Mouse (Mus musculus) heart, embryonic 14.5 days (tissue): ENCODE results near the gene Smarce1. TPM values are rescaled to one million over a fixed set of nuclear protein-coding genes. Genes with fewer than 3 reads are reported as not detected.

Experiments used
- ATAC-seq: fragments of 200-750 bp; cut with Nextera tagmentation; 2 replicates; pipeline ENCODE4 v1.8.0; 2017; ENCODE audit warnings: low read depth, moderate TSS enrichment; ENCODE audit not compliant: insufficient number of reproducible peaks, insufficient read depth, low FRiP score
- H3K27ac ChIP-seq, 2 experiments: fragments of 200-500 bp in 1 of 2; fragments of 300-500 bp in 1 of 2; sonication (generic) in 1 of 2; replicated peaks in 1 of 2; 2 replicates each; pipeline ENCODE4 v1.5.1; 2012 to 2014; ENCODE audit warnings: low read depth in 2 of 2, low read length in 2 of 2, control low read depth in 1 of 2, mild to moderate bottlenecking in 1 of 2, mixed read lengths in 1 of 2; ENCODE audit not compliant: control insufficient read depth in 1 of 2, insufficient read depth in 1 of 2
- H3K27me3 ChIP-seq: fragments of 300-500 bp; sonication (generic); 2 replicates; pipeline ENCODE4 v1.6.1; 2014; ENCODE audit warnings: mild to moderate bottlenecking, low read length, control low read depth; ENCODE audit not compliant: control insufficient read depth, insufficient read depth
- H3K36me3 ChIP-seq: fragments of 300-500 bp; sonication (generic); 2 replicates; pipeline ENCODE4 v1.6.1; 2014; ENCODE audit warnings: mild to moderate bottlenecking, control low read depth, low read length, mixed read lengths; ENCODE audit not compliant: control insufficient read depth, insufficient read depth
- H3K4me1 ChIP-seq, 2 experiments: fragments of 200-500 bp in 1 of 2; fragments of 300-500 bp in 1 of 2; sonication (generic) in 1 of 2; 2 replicates each; pipeline ENCODE4 v1.6.1; 2012 to 2014; ENCODE audit warnings: low read length in 2 of 2, control low read depth in 1 of 2, mixed read lengths in 1 of 2; ENCODE audit not compliant: control insufficient read depth in 2 of 2, insufficient read depth in 2 of 2
- H3K4me2 ChIP-seq: fragments of 300-500 bp; sonication (generic); 2 replicates; pipeline ENCODE4 v1.6.1; 2014; ENCODE audit warnings: mild to moderate bottlenecking, low read length
- H3K4me3 ChIP-seq, 2 experiments: fragments of 200-500 bp in 1 of 2; fragments of 300-500 bp in 1 of 2; sonication (generic) in 1 of 2; 2 replicates each; pipeline ENCODE4 v1.5.1; 2012 to 2014; ENCODE audit warnings: low read length in 2 of 2, mild to moderate bottlenecking in 2 of 2, control low read depth in 1 of 2, low read depth in 1 of 2, moderate library complexity in 1 of 2; ENCODE audit not compliant: control insufficient read depth in 1 of 2, insufficient read depth in 1 of 2
- H3K9ac ChIP-seq: fragments of 300-500 bp; sonication (generic); 2 replicates; pipeline ENCODE4 v1.6.1; 2014; ENCODE audit warnings: mild to moderate bottlenecking, low read length
- H3K9me3 ChIP-seq: fragments of 300-500 bp; sonication (generic); 2 replicates; pipeline ENCODE4 v1.6.1; 2016; ENCODE audit warnings: low read length, control low read depth; ENCODE audit not compliant: control insufficient read depth
- whole genome bisulfite sequencing: fragments of 180-500 bp; shearing (Covaris S2); extraction: QIAGEN DNeasy Blood & Tissue Kit; methylation state at CpG from one replicate; pipeline ENCODE4 v1.1.7; 2014; 5-methylcytosine and 5-hydroxymethylcytosine counted together
- polyA plus RNA-seq: library from polyadenylated mRNA; unstranded; fragments of >200 nt; fragmentation: Nextera tagmentation; extraction: Ambion mirVana; gene quantifications from 2 replicates; pipeline ENCODE4 v1.2.1, GENCODE M21; 2014

Smarce1 gene
- polyA plus RNA-seq, 1 experiment from 2014 or later, result 93.5 TPM

GRCm38 (mm10) chr11:99161648-99162047 is 69.2 kb downstream of the Smarce1 start:
- no peaks in the 10 kb centered on the region for H3K9me3 ChIP-seq
- no peaks in the 10 kb centered on the region for H3K4me1 ChIP-seq
- WGBS, result 41% methylated on average over 5 of the region's 5 CpGs
- H3K27me3 ChIP-seq, result no peaks in the 10 kb centered on the region
- no peak overlapping the region for H3K4me3 ChIP-seq
- H3K4me2 ChIP-seq, result no peak overlapping the region
- ATAC-seq, result no peak
- H3K36me3 ChIP-seq, result no peaks in the 10 kb centered on the region
- H3K9ac ChIP-seq, result no peak overlapping the region
- H3K27ac ChIP-seq, result no peak overlapping the region

- no peaks in the 10 kb centered on the region for H3K36me3 ChIP-seq
- no peak for ATAC-seq
- no peak overlapping the region for H3K9ac ChIP-seq
- H3K4me2 ChIP-seq, result no peak overlapping the region
- no peaks in the 10 kb centered on the region; a peak in 1 of 4 replicates for H3K4me1 ChIP-seq
- WGBS, result 74% methylated on average over 6 of the region's 6 CpGs
- no peak overlapping the region for H3K4me3 ChIP-seq
- no peak overlapping the region for H3K27ac ChIP-seq
- H3K9me3 ChIP-seq, result no peaks in the 10 kb centered on the region
- no peaks in the 10 kb centered on the region for H3K27me3 ChIP-seq
These were observed 70.6 kb downstream of the Smarce1 start for GRCm38 (mm10) chr11:99160228-99160627.

Other genes with a start within 250 kb of the Smarce1 start
- 1.00 and 2.3 TPM in 2 replicates for gene Gjd3, start 248.0 kb downstream of the Smarce1 start, polyA plus RNA-seq
- 169 and 174 TPM in 2 replicates for gene Top2a, start 206.8 kb downstream of the Smarce1 start, polyA plus RNA-seq
- 315 and 373 TPM in 2 replicates for gene Igfbp4, start 189.8 kb downstream of the Smarce1 start, polyA plus RNA-seq
- 0.11 and 0.19 TPM in 2 replicates for gene Tns4, start 141.7 kb downstream of the Smarce1 start, polyA plus RNA-seq
- 0.16 TPM in 1 of 2 replicates, not detected in the other for gene Ccr7, start 75.9 kb downstream of the Smarce1 start, polyA plus RNA-seq
- gene Krt222, start 13.1 kb upstream of the Smarce1 start, polyA plus RNA-seq, result 3.0 and 3.4 TPM in 2 replicates
- gene Krt24, start 54.2 kb upstream of the Smarce1 start, polyA plus RNA-seq, result not detected in 2 replicates
- not detected in 2 replicates for gene Krt25, start 91.9 kb upstream of the Smarce1 start, polyA plus RNA-seq
- gene Krt26, start 106.9 kb upstream of the Smarce1 start, polyA plus RNA-seq, result not detected in 2 replicates
- not detected in 2 replicates for gene Krt27, start 120.1 kb upstream of the Smarce1 start, polyA plus RNA-seq
- 0.20 TPM in 1 of 2 replicates, not detected in the other for gene Krt28, start 143.9 kb upstream of the Smarce1 start, polyA plus RNA-seq
- gene Krt10, start 158.3 kb upstream of the Smarce1 start, polyA plus RNA-seq, result 15.7 and 18.4 TPM in 2 replicates
- not detected in 2 replicates for gene Krt12, start 191.2 kb upstream of the Smarce1 start, polyA plus RNA-seq
- 0.67 and 0.70 TPM in 2 replicates for gene Krt20, start 207.1 kb upstream of the Smarce1 start, polyA plus RNA-seq